Comparison of ENCODE assay signal across 29 mouse cellular contexts in the genomic region with DNA sequence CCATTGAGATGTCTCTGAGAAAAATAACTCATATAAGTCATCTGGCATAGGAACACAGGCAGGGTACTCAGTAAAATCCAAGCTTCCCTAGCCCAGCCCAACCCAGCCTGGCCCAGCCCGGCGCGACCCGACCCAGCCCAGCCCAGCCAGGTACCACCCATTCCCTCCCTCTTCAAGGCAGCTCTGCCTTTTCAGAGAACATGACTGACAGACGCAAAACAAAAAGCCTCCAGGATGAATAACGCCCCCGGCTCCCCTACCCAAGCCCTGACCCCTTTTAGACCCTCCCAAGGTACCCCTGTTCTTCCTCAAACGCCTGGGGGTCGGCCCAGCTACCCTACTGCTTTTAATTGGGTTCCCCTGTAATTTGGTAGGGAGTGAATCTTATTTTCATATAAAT. TPM values are rescaled to one million over a fixed set of nuclear protein-coding genes. Genes with fewer than 3 reads are reported as not detected.
DNase-seq lines count a peak whose midpoint lies in the region; ATAC-seq and TF ChIP-seq lines count a peak whose summit lies in the region.
"Had no signal": no experiment of that assay in that cellular context is flagged by ENCODE, and none has a peak within 500 bp of the region (broad histone marks: within the 10 kb centered on the region; RNA-seq: fewer than 3 reads in every experiment).

No protein-coding gene starts in this region.

- H3K36me3 ChIP-seq in midbrain, embryonic 10.5 days = peaks cover 96% of the 10 kb centered on the region
- H3K36me3 ChIP-seq in midbrain, embryonic 16.5 days (ENCODE audit: control insufficient read depth, insufficient read depth, low read length) = peaks cover 52% of the 10 kb centered on the region
- peaks cover 96% of the 10 kb centered on the region for H3K36me3 ChIP-seq in limb, embryonic 10.5 days
- no peaks in the 10 kb centered on the region for H3K36me3 ChIP-seq in liver, postnatal 0 days (replicated peaks; ENCODE audit: insufficient read depth, low read length)
- H3K36me3 ChIP-seq: G1E had no signal

- peak; percentile 51 for DNase-seq in heart, adult 11 months
- no peak for DNase-seq in heart, adult 9 months (ENCODE audit: low spot score in 2 of 2)
- no peak for DNase-seq in midbrain, embryonic 10.5 days (ENCODE audit: low spot score)
- DNase-seq in limb, embryonic 10.5 days (ENCODE audit: low spot score) = peak; percentile 29
- DNase-seq in liver, postnatal 0 days = peak; percentile 10
- DNase-seq in frontal cortex, adult 2 months (ENCODE audit: extremely low spot score in 1 of 2, low spot score in 1 of 2) = no peak
- DNase-seq: adrenal gland, postnatal 14 days; B cell, adult 2 months; cerebellum, adult 8-10 months; cerebellum, postnatal 36 days; gastrocnemius, postnatal 10 days; heart, postnatal 14 days; kidney, postnatal 25 days; lung, adult 2 months; thymus, adult 18-20 months; thymus, postnatal 4 days had no signal

- peaks cover 32% of the 10 kb centered on the region for H3K27me3 ChIP-seq in midbrain, embryonic 10.5 days (ENCODE audit: low read depth, poor library complexity, severe bottlenecking)
- no peaks in the 10 kb centered on the region for H3K27me3 ChIP-seq in midbrain, embryonic 16.5 days (ENCODE audit: control insufficient read depth, insufficient read depth, low read depth, low read length)
- 0 out of 2 replicates have a peak, but pooled peaks cover 5% of the 10 kb centered on the region for H3K27me3 ChIP-seq in limb, embryonic 10.5 days (ENCODE audit: low read depth, poor library complexity, severe bottlenecking)
- H3K27me3 ChIP-seq in liver, postnatal 0 days (ENCODE audit: insufficient read depth, low read length) = no peaks in the 10 kb centered on the region
- H3K27me3 ChIP-seq: CH12.LX; midbrain, embryonic 15.5 days had no signal

- no peak for TF ChIP-seq EP300 in liver, postnatal 0 days (IDR thresholded peaks at IDR 0.05; ENCODE audit: low read depth)

- no peak overlapping the region for H3K4me3 ChIP-seq in midbrain, embryonic 10.5 days
- no peak overlapping the region for H3K4me3 ChIP-seq in midbrain, embryonic 16.5 days (ENCODE audit: low read depth, low read length)
- H3K4me3 ChIP-seq in limb, embryonic 10.5 days = no peak overlapping the region
- no peak overlapping the region for H3K4me3 ChIP-seq in liver, postnatal 0 days (ENCODE audit: low read depth, low read length)
- H3K4me3 ChIP-seq: heart, embryonic 13.5 days; layer of hippocampus, adult 2 months; limb, embryonic 13.5 days; midbrain, embryonic 15.5 days; myocyte; neural tube, embryonic 13.5 days had no signal

- peaks cover 33% of the 10 kb centered on the region for H3K9me3 ChIP-seq in midbrain, embryonic 10.5 days (replicated peaks)
- no peaks in the 10 kb centered on the region for H3K9me3 ChIP-seq in midbrain, embryonic 16.5 days (replicated peaks; ENCODE audit: control insufficient read depth, low read length, poor library complexity, severe bottlenecking)
- H3K9me3 ChIP-seq in limb, embryonic 10.5 days (replicated peaks) = peaks cover 14% of the 10 kb centered on the region
- no peaks in the 10 kb centered on the region for H3K9me3 ChIP-seq in liver, postnatal 0 days (ENCODE audit: low read length)
- H3K9me3 ChIP-seq: midbrain, embryonic 15.5 days had no signal

- peak overlapping the region; percentile 69; the same call in 1 of the 2 replicates for H3K27ac ChIP-seq in midbrain, embryonic 10.5 days (replicated peaks)
- H3K27ac ChIP-seq in midbrain, embryonic 16.5 days (ENCODE audit: low read length) = no peak overlapping the region
- peak overlapping the region; percentile 66 for H3K27ac ChIP-seq in limb, embryonic 10.5 days
- H3K27ac ChIP-seq in liver, postnatal 0 days (ENCODE audit: low read depth) = no peak overlapping the region
- H3K27ac ChIP-seq: heart, embryonic 13.5 days; layer of hippocampus, adult 2 months; limb, embryonic 13.5 days; midbrain, embryonic 15.5 days; neural tube, embryonic 13.5 days had no signal

- no peak for ATAC-seq in midbrain, embryonic 16.5 days
- ATAC-seq in liver, postnatal 0 days = no peak
- ATAC-seq: hindbrain, embryonic 16.5 days; intestine, postnatal 0 days; midbrain, embryonic 15.5 days; Patski had no signal

- H3K9ac ChIP-seq in midbrain, embryonic 16.5 days (ENCODE audit: low read depth, low read length) = no peak overlapping the region
- H3K9ac ChIP-seq in liver, postnatal 0 days (replicated peaks) = no peak overlapping the region
- H3K9ac ChIP-seq: heart, embryonic 13.5 days; limb, embryonic 13.5 days; midbrain, embryonic 15.5 days; neural tube, embryonic 13.5 days had no signal

- no peak for TF ChIP-seq CTCF in liver, postnatal 0 days (IDR thresholded peaks at IDR 0.05; ENCODE audit: low read depth)

- no peak overlapping the region for H3K4me2 ChIP-seq in midbrain, embryonic 16.5 days (ENCODE audit: low read length)
- H3K4me2 ChIP-seq in liver, postnatal 0 days (ENCODE audit: low read depth, low read length) = no peak overlapping the region
- H3K4me2 ChIP-seq: heart, embryonic 13.5 days; limb, embryonic 13.5 days; midbrain, embryonic 15.5 days; neural tube, embryonic 13.5 days had no signal

- 37% methylated on average over 9 of the region's 9 CpGs for WGBS in midbrain, embryonic 10.5 days
- 34% methylated on average over 9 of the region's 9 CpGs for WGBS in midbrain, embryonic 16.5 days
- WGBS in limb, embryonic 10.5 days = 50% methylated on average over 9 of the region's 9 CpGs
- WGBS in liver, postnatal 0 days (ENCODE audit: insufficient replicate concordance) = 64% methylated on average over 9 of the region's 9 CpGs

- H3K4me1 ChIP-seq in midbrain, embryonic 10.5 days = peaks cover 54% of the 10 kb centered on the region
- no peaks in the 10 kb centered on the region; the same call in 1 of the 2 replicates for H3K4me1 ChIP-seq in midbrain, embryonic 16.5 days (ENCODE audit: control insufficient read depth, insufficient read depth, low read length)
- H3K4me1 ChIP-seq in limb, embryonic 10.5 days = peaks cover 56% of the 10 kb centered on the region
- H3K4me1 ChIP-seq in liver, postnatal 0 days (ENCODE audit: insufficient read depth) = peaks cover 6% of the 10 kb centered on the region; the same call in 1 of the 2 replicates

RNA-seq across cellular contexts. Expression of a gene that starts 7.8 kb away (rescaled TPM):
- polyA plus RNA-seq in midbrain, embryonic 10.5 days (2016; fragmentation: Nextera tagmentation; extraction: Ambion mirVana) = 0.53 and 0.89 TPM in 2 replicates
- polyA plus RNA-seq in midbrain, embryonic 16.5 days (2015; fragmentation: Nextera tagmentation; extraction: Ambion mirVana) = 2.0 and 2.2 TPM in 2 replicates
- polyA plus RNA-seq in limb, embryonic 10.5 days (2016; fragmentation: Nextera tagmentation; extraction: Ambion mirVana) = 0.69 and 0.74 TPM in 2 replicates
- polyA plus RNA-seq in liver, postnatal 0 days (2015; fragmentation: Nextera tagmentation; extraction: Ambion mirVana) = 0.06 and 0.11 TPM in 2 replicates
- 0.13 and 0.16 TPM in 2 replicates for polyA plus RNA-seq in frontal cortex, adult 2 months (2012; rRNA removed)
- polyA plus RNA-seq: G1E; lung, adult 2 months; myocyte; Patski; spleen, adult 2 months had no signal

Comparison
In these comparisons a context has a peak if more than half of its experiments do, and no peak if none do; other contexts are left out.
1. DNase-seq: peak in heart, adult 11 months (single experiment), limb, embryonic 10.5 days (single experiment) and liver, postnatal 0 days (single experiment); none in heart, adult 9 months (0 of 2), midbrain, embryonic 10.5 days (single experiment) and frontal cortex, adult 2 months (0 of 2).
2. H3K27ac ChIP-seq: peak in midbrain, embryonic 10.5 days (single experiment) and limb, embryonic 10.5 days (single experiment); none in midbrain, embryonic 16.5 days (single experiment) and liver, postnatal 0 days (single experiment).